Mouse (Mus musculus): ENCODE data around the gene Fpgs. TPM values are rescaled to one million over a fixed set of nuclear protein-coding genes. Genes with fewer than 3 reads are reported as not detected.

The Fpgs gene
- polyA plus RNA-seq, 1 experiment from 2014 or later = 40.3 TPM

DNA sequence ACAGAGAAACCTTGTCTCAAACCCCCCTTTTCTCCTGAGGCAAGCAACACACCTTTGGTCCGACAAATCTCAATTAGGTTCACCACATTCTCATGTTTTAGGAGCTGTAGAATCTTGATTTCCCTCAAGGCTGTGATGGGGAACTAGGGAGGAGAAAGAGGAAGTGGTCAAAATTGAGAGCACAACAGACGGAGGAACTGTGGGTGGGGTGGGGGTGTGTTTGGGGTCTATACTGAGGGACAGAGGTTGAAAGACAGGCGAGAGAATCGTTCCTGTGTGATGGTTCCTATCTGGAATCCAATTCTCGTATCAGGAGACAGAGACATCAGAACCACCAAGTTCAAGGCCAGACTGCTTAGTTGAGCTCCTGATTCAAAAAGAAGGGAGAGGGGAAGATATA, 6.5 kb upstream of the Fpgs start:
- H3K36me3 ChIP-seq = peaks cover 59% of the 10 kb centered on the region
- H3K9me3 ChIP-seq (replicated peaks) = no peaks in the 10 kb centered on the region
- ATAC-seq (replicated peaks; ENCODE audit: low FRiP score) = no peak
- no peak overlapping the region for H3K4me3 ChIP-seq (replicated peaks)
- no peak overlapping the region for H3K4me2 ChIP-seq
- H3K9ac ChIP-seq = no peak overlapping the region
- WGBS = 84% methylated on average over 5 of the region's 5 CpGs
- no peaks in the 10 kb centered on the region for H3K27me3 ChIP-seq
- H3K4me1 ChIP-seq = peaks cover 35% of the 10 kb centered on the region
- no peak overlapping the region for H3K27ac ChIP-seq

DNA sequence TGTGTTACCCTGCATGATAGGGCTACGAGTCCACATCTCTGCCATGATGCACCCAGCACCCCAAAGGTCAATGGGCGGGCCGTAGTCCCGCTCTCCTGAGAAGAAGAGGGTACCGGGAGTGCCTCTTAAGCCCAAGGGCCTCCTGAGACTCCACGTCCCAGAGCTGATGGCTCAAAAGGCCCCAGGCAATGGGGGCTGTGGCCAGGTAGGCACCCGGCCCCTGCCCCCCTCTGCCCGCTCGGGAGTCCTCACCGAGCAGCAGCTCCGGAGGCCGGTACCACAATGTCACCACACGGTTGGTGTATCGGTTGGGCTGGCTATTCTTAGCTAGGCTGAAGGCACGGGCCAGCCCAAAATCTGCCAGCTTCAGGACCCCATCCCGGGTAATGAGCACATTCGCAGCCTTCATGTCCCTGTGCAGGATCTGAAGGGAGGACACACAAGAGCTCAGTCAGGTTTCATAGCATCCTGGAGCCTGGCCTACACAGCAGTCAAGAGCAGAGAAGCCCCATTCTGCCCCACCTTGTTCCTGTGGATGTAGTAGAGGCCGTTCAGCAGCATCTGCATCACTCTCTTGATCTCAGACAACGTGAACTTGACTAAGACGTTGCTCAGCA, 5.7 kb upstream of the Fpgs start:
- H3K4me3 ChIP-seq (replicated peaks) = no peak overlapping the region
- H3K9ac ChIP-seq = no peak overlapping the region
- H3K4me2 ChIP-seq = no peak overlapping the region
- H3K27me3 ChIP-seq = no peaks in the 10 kb centered on the region
- H3K27ac ChIP-seq = no peak overlapping the region
- ATAC-seq (replicated peaks; ENCODE audit: low FRiP score) = no peak
- peaks cover 29% of the 10 kb centered on the region for H3K4me1 ChIP-seq
- H3K9me3 ChIP-seq (replicated peaks) = no peaks in the 10 kb centered on the region
- WGBS = 92% methylated on average over 20 of the region's 20 CpGs
- H3K36me3 ChIP-seq = peaks cover 67% of the 10 kb centered on the region

GRCm38 (mm10) chr2:32708643-32709042, 4.7 kb upstream of the Fpgs start:
- Histone ChIP-seq H3K27ac (no peak overlapping the region), H3K27me3 (no peaks in the 10 kb centered on the region), H3K9me3 (replicated peaks) (no peaks in the 10 kb centered on the region), H3K4me1 (peaks cover 23% of the 10 kb centered on the region), H3K9ac (no peak overlapping the region), H3K4me2 (no peak overlapping the region), H3K36me3 (peaks cover 77% of the 10 kb centered on the region), H3K4me3 (replicated peaks) (no peak overlapping the region)
- 39% methylated on average over 3 of the region's 3 CpGs for WGBS
- no peak for ATAC-seq (replicated peaks; ENCODE audit: low FRiP score)

DNA sequence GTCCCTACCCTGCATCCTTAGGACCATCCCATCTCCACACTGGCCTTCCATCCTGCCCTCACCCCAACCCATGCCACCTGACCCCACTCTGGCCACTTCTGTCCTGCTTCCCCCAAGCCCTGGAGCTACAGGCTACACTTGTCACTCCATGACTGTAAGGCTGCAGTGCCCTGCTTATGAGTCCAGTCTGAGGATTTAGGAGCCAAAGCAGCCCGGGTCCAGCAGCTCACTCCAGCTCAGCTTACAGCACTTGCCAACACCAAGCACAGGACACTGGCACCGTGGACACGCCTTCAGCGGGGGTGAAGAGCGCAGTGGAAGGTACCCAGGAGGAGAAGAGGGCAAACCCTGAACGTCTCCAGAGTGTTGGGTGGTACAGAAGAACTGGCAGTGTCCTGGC, 3.0 kb upstream of the Fpgs start:
- WGBS = 94% methylated on average over 6 of the region's 6 CpGs
- no peak overlapping the region for H3K27ac ChIP-seq
- peaks cover 93% of the 10 kb centered on the region for H3K36me3 ChIP-seq
- H3K9ac ChIP-seq = no peak overlapping the region
- no peak for ATAC-seq (replicated peaks; ENCODE audit: low FRiP score)
- no peaks in the 10 kb centered on the region for H3K9me3 ChIP-seq (replicated peaks)
- peaks cover 21% of the 10 kb centered on the region for H3K4me1 ChIP-seq
- no peak overlapping the region for H3K4me3 ChIP-seq (replicated peaks)
- H3K27me3 ChIP-seq = no peaks in the 10 kb centered on the region
- no peak overlapping the region for H3K4me2 ChIP-seq

- Histone ChIP-seq H3K9ac (no peak overlapping the region), H3K4me3 (replicated peaks) (no peak overlapping the region), H3K27me3 (no peaks in the 10 kb centered on the region), H3K9me3 (replicated peaks) (no peaks in the 10 kb centered on the region), H3K36me3 (peaks cover 79% of the 10 kb centered on the region), H3K27ac (peak overlapping the region; percentile 64), H3K4me2 (no peak overlapping the region), H3K4me1 (peaks cover 17% of the 10 kb centered on the region; the same call in 1 of the 2 replicates)
- 94% methylated on average over 7 of the region's 7 CpGs for WGBS
- ATAC-seq (replicated peaks; ENCODE audit: low FRiP score) = no peak
Measured at GRCm38 (mm10) chr2:32705018-32705417, 1.1 kb upstream of the Fpgs start.

- no peak for ATAC-seq (replicated peaks; ENCODE audit: low FRiP score)
- Histone ChIP-seq H3K4me2 (no peak overlapping the region), H3K9me3 (replicated peaks) (no peaks in the 10 kb centered on the region), H3K9ac (no peak overlapping the region), H3K36me3 (peaks cover 60% of the 10 kb centered on the region), H3K27ac (0 out of 2 replicates have a peak overlapping the region, but pooled peaks have one; percentile 64), H3K27me3 (no peaks in the 10 kb centered on the region), H3K4me1 (peaks cover 12% of the 10 kb centered on the region; the same call in 1 of the 2 replicates), H3K4me3 (replicated peaks) (no peak overlapping the region)
- 94% methylated on average over 8 of the region's 8 CpGs for WGBS
Measured at GRCm38 (mm10) chr2:32703046-32703445, 899 bp downstream of the Fpgs start.

- no peak for ATAC-seq (replicated peaks; ENCODE audit: low FRiP score)
- Histone ChIP-seq H3K36me3 (peaks cover 41% of the 10 kb centered on the region), H3K9me3 (replicated peaks) (no peaks in the 10 kb centered on the region), H3K4me3 (replicated peaks) (no peak overlapping the region), H3K9ac (no peak overlapping the region), H3K27me3 (no peaks in the 10 kb centered on the region), H3K4me1 (peaks cover 12% of the 10 kb centered on the region; the same call in 1 of the 2 replicates), H3K27ac (0 out of 2 replicates have a peak overlapping the region, but pooled peaks have one; percentile 27), H3K4me2 (no peak overlapping the region)
- 83% methylated on average over 14 of the region's 14 CpGs for WGBS
Measured at GRCm38 (mm10) chr2:32700966-32701743, 2.8 kb downstream of the Fpgs start.

DNA sequence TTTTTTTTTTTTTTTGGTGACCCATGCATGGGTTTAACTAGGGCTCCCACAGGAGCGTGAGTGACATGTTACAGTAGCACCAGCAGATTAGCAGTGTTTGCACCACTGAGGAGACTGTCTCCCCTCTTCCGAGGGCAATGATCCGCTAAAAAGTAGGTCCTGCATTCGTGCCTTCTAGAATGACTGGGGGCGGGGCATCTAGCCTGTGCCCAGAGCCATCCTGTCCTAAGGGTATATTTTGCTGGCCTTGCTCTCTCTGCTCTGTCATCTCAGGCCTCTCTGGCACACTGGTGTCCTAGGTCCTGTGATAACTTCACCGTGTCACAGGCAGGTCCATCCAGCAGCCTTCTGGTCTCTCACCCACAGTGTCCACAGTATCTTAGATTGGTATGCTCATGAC, 4.3 kb downstream of the Fpgs start:
- no peak overlapping the region for H3K4me2 ChIP-seq
- 59% methylated on average over 6 of the region's 6 CpGs for WGBS
- no peak overlapping the region for H3K27ac ChIP-seq
- peaks cover 13% of the 10 kb centered on the region; the same call in 1 of the 2 replicates for H3K4me1 ChIP-seq
- no peaks in the 10 kb centered on the region for H3K9me3 ChIP-seq (replicated peaks)
- no peak overlapping the region for H3K4me3 ChIP-seq (replicated peaks)
- H3K9ac ChIP-seq = no peak overlapping the region
- H3K36me3 ChIP-seq = peaks cover 26% of the 10 kb centered on the region
- H3K27me3 ChIP-seq = no peaks in the 10 kb centered on the region
- 0 out of 2 replicates have a peak, but pooled peaks have one; percentile 20 for ATAC-seq (replicated peaks; ENCODE audit: low FRiP score)

- ATAC-seq (replicated peaks; ENCODE audit: low FRiP score) = no peak
- Histone ChIP-seq H3K27me3 (no peaks in the 10 kb centered on the region), H3K4me3 (replicated peaks) (peak overlapping the region; percentile 77), H3K36me3 (peaks cover 4% of the 10 kb centered on the region; the same call in 1 of the 2 replicates), H3K4me1 (peaks cover 32% of the 10 kb centered on the region), H3K4me2 (peak overlapping the region; percentile 87), H3K27ac (peak overlapping the region; percentile 89), H3K9ac (peak overlapping the region; percentile 49; the same call in 1 of the 2 replicates), H3K9me3 (replicated peaks) (no peaks in the 10 kb centered on the region)
- 83% methylated on average over 12 of the region's 12 CpGs for WGBS
Measured at GRCm38 (mm10) chr2:32694691-32695090, 9.3 kb downstream of the Fpgs start.

- Histone ChIP-seq H3K36me3 (peaks cover 4% of the 10 kb centered on the region; the same call in 1 of the 2 replicates), H3K9me3 (replicated peaks) (no peaks in the 10 kb centered on the region), H3K27ac (peak overlapping the region; percentile 89), H3K4me2 (peak overlapping the region; percentile 87), H3K9ac (peak overlapping the region; percentile 88), H3K27me3 (no peaks in the 10 kb centered on the region), H3K4me1 (peaks cover 34% of the 10 kb centered on the region), H3K4me3 (replicated peaks) (peak overlapping the region; percentile 77)
- ATAC-seq (replicated peaks; ENCODE audit: low FRiP score) = peak; percentile 98
- WGBS = under 1% methylated on average over 51 of the region's 51 CpGs
Measured at GRCm38 (mm10) chr2:32693823-32694411, 10.0 kb downstream of the Fpgs start.

- WGBS = 13% methylated on average over 7 of the region's 7 CpGs
Measured at GRCm38 (mm10) chr2:32693282-32693681, 10.7 kb downstream of the Fpgs start.

GRCm38 (mm10) chr2:32692496-32692895, 11.4 kb downstream of the Fpgs start:
- ATAC-seq (replicated peaks; ENCODE audit: low FRiP score) = no peak
- Histone ChIP-seq H3K9ac (no peak overlapping the region), H3K9me3 (replicated peaks) (no peaks in the 10 kb centered on the region), H3K36me3 (peaks cover 16% of the 10 kb centered on the region), H3K4me3 (replicated peaks) (peak overlapping the region; percentile 77), H3K4me2 (peak overlapping the region; percentile 87), H3K27me3 (no peaks in the 10 kb centered on the region), H3K4me1 (peaks cover 34% of the 10 kb centered on the region), H3K27ac (no peak overlapping the region)
- 94% methylated on average over 14 of the region's 14 CpGs for WGBS

More at GRCm38 (mm10) chr2:32693282-32693681, 10.7 kb downstream of the Fpgs start:
- peak overlapping the region; percentile 87 for H3K4me2 ChIP-seq
- no peaks in the 10 kb centered on the region for H3K9me3 ChIP-seq (replicated peaks)
- H3K27ac ChIP-seq = peak overlapping the region; percentile 89
- peak overlapping the region; percentile 77 for H3K4me3 ChIP-seq (replicated peaks)
- peaks cover 34% of the 10 kb centered on the region for H3K4me1 ChIP-seq
- no peaks in the 10 kb centered on the region for H3K27me3 ChIP-seq
- H3K9ac ChIP-seq = peak overlapping the region; percentile 88
- no peak for ATAC-seq (replicated peaks; ENCODE audit: low FRiP score)
- H3K36me3 ChIP-seq = peaks cover 8% of the 10 kb centered on the region
